Mouse (Mus musculus): ENCODE data around the gene Zfp317.

GRCm38 (mm10) chr9:19582317-19582716 is 39.6 kb upstream of the Zfp317 start, which contains the start of gene Olfr855:
- TF ChIP-seq TBP (IDR thresholded peaks at IDR 0.05; ENCODE audit: low read depth, low read length) (no peak), RAD21 (IDR thresholded peaks at IDR 0.05; ENCODE audit: low read depth, low read length) (no peak), POLR2A (IDR thresholded peaks at IDR 0.05; ENCODE audit: control insufficient read depth in 1 of 2, insufficient read depth in 1 of 2, low read depth in 1 of 2, low read length in 2 of 2, poor library complexity in 1 of 2) (no peak), ETS1 (IDR thresholded peaks at IDR 0.05; ENCODE audit: low read depth, low read length) (no peak), EP300 (IDR thresholded peaks at IDR 0.05; ENCODE audit: low read depth in 1 of 2, low read length in 2 of 2) (no peak), MEF2A (IDR thresholded peaks at IDR 0.05; ENCODE audit: extremely low read depth, insufficient replicate concordance, low read depth, low read length, poor library complexity, severe bottlenecking) (no peak), ZNF384 (IDR thresholded peaks at IDR 0.05; ENCODE audit: low read depth, low read length) (no peak), SMC3 (IDR thresholded peaks at IDR 0.05; ENCODE audit: low read depth, low read length) (no peak), CTCF (IDR thresholded peaks at IDR 0.05 in 2 of 3, conservative IDR thresholded peaks at IDR 0.05 in 1 of 3; ENCODE audit: control insufficient read depth in 1 of 3, insufficient read depth in 1 of 3, low read depth in 2 of 3, low read length in 3 of 3, poor library complexity in 1 of 3, severe bottlenecking in 1 of 3) (no peak), MAX (IDR thresholded peaks at IDR 0.05; ENCODE audit: low read length) (no peak)

Measured in MEL (cell line).